19 mouse cellular contexts compared by ENCODE assay signal in genomic region chr15:83387911-83388310, GRCm38 (mm10).
"Had no signal": no experiment of that assay in that cellular context is flagged by ENCODE, and none has a peak within 500 bp of the region (broad histone marks: within the 10 kb centered on the region; RNA-seq: fewer than 3 reads in every experiment).

No protein-coding gene starts in this region.

- H3K9ac ChIP-seq: intestine, embryonic 15.5 days; liver, embryonic 14.5 days; lung, embryonic 15.5 days; midbrain, embryonic 13.5 days had no signal

- H3K4me2 ChIP-seq: intestine, embryonic 15.5 days; lung, embryonic 15.5 days; midbrain, embryonic 13.5 days had no signal

- H3K4me3 ChIP-seq: intestine, embryonic 15.5 days; layer of hippocampus, adult 2 months; lung, embryonic 15.5 days; megakaryocyte, embryonic 14.5 days; midbrain, embryonic 10.5 days; midbrain, embryonic 13.5 days had no signal

- H3K9me3 ChIP-seq: intestine, embryonic 15.5 days; lung, embryonic 15.5 days; megakaryocyte, embryonic 14.5 days; midbrain, embryonic 10.5 days; midbrain, embryonic 13.5 days had no signal

- H3K27ac ChIP-seq: intestine, embryonic 15.5 days; kidney, postnatal 0 days; layer of hippocampus, adult 2 months; liver, embryonic 14.5 days; lung, embryonic 15.5 days; midbrain, embryonic 10.5 days; midbrain, embryonic 13.5 days had no signal

- H3K27me3 ChIP-seq: intestine, embryonic 15.5 days; lung, embryonic 15.5 days; megakaryocyte, embryonic 14.5 days; midbrain, embryonic 13.5 days had no signal

- DNase-seq: kidney, adult 11 months; kidney, adult 9 months; kidney, postnatal 25 days; layer of hippocampus, adult 9-11 months; lung, adult 18-20 months; lung, postnatal 10 days; lung, postnatal 36 days; thymus, adult 2 months; thymus, postnatal 14 days; thymus, postnatal 4 days had no signal

- ATAC-seq: intestine, embryonic 15.5 days; midbrain, embryonic 13.5 days; midbrain, embryonic 16.5 days had no signal

- H3K4me1 ChIP-seq: intestine, embryonic 15.5 days; lung, embryonic 15.5 days; midbrain, embryonic 10.5 days; midbrain, embryonic 13.5 days had no signal
